In genomic region chr12:29050516-29051251, GRCm38 (mm10) we compare ENCODE assay signal across 12 mouse cellular contexts.
DNase-seq lines count a peak whose midpoint lies in the region; ATAC-seq and TF ChIP-seq lines count a peak whose summit lies in the region.
"Had no signal": no experiment of that assay in that cellular context is flagged by ENCODE, and none has a peak within 500 bp of the region (broad histone marks: within the 10 kb centered on the region; RNA-seq: fewer than 3 reads in every experiment).

No protein-coding gene starts in this region.

- peaks cover 26% of the 10 kb centered on the region for H3K4me1 ChIP-seq in heart, embryonic 13.5 days
- H3K4me1 ChIP-seq in lung, embryonic 14.5 days (ENCODE audit: insufficient read depth), result 0 out of 2 replicates have a peak, but pooled peaks cover 4% of the 10 kb centered on the region
- H3K4me1 ChIP-seq in lung, adult 2 months (ENCODE audit: control insufficient read depth, insufficient read depth, low read length), result no peaks in the 10 kb centered on the region
- H3K4me1 ChIP-seq in hindbrain, embryonic 12.5 days, result peaks cover 35% of the 10 kb centered on the region
- H3K4me1 ChIP-seq in neural tube, embryonic 13.5 days (replicated peaks), result peaks cover 51% of the 10 kb centered on the region

- WGBS in heart, embryonic 13.5 days, result 23% methylated on average over 8 of the region's 8 CpGs
- WGBS in lung, embryonic 14.5 days, result 24% methylated on average over 8 of the region's 8 CpGs
- WGBS in lung, adult 2 months, result 61% methylated on average over 8 of the region's 8 CpGs
- WGBS in hindbrain, embryonic 12.5 days, result 40% methylated on average over 8 of the region's 8 CpGs
- 18% methylated on average over 8 of the region's 8 CpGs for WGBS in neural tube, embryonic 13.5 days

- DNase-seq in heart, postnatal 10 days, result no peak
- peak; percentile 9 for DNase-seq in lung, embryonic 14.5 days
- no peak for DNase-seq in lung, adult 2 months
- DNase-seq in left cerebral cortex, adult 18-20 months (ENCODE audit: low spot score in 2 of 2), result no peak
- DNase-seq in urinary bladder, postnatal 4 days (ENCODE audit: low spot score in 2 of 2), result no peak
- DNase-seq: adrenal gland, postnatal 14 days; liver; lung, postnatal 36 days had no signal

- TF ChIP-seq POLR2A in lung, adult 2 months (IDR thresholded peaks at IDR 0.05; ENCODE audit: borderline replicate concordance, extremely low read depth, low read depth, low read length), result no peak

- ATAC-seq in heart, embryonic 13.5 days (ENCODE audit: extremely low read depth, insufficient number of reproducible peaks, low FRiP score, low TSS enrichment), result no peak
- ATAC-seq in lung, embryonic 14.5 days (ENCODE audit: insufficient read depth), result no peak
- ATAC-seq in hindbrain, embryonic 12.5 days (ENCODE audit: low FRiP score), result no peak
- ATAC-seq in neural tube, embryonic 13.5 days (ENCODE audit: low read depth), result no peak
- ATAC-seq: Patski had no signal

- H3K27me3 ChIP-seq in heart, embryonic 13.5 days (replicated peaks), result no peaks in the 10 kb centered on the region
- H3K27me3 ChIP-seq in lung, embryonic 14.5 days (ENCODE audit: insufficient read depth, low read length), result no peaks in the 10 kb centered on the region
- no peaks in the 10 kb centered on the region; the same call in 1 of the 2 replicates for H3K27me3 ChIP-seq in hindbrain, embryonic 12.5 days
- no peaks in the 10 kb centered on the region for H3K27me3 ChIP-seq in neural tube, embryonic 13.5 days
- H3K27me3 ChIP-seq: Patski had no signal

- TF ChIP-seq CTCF in lung, embryonic 14.5 days (IDR thresholded peaks at IDR 0.05; ENCODE audit: low read depth), result no peak
- no peak for TF ChIP-seq CTCF in lung, adult 2 months (IDR thresholded peaks at IDR 0.05; ENCODE audit: insufficient read depth, low read length)

- peak overlapping the region; percentile 43 for H3K27ac ChIP-seq in heart, embryonic 13.5 days (replicated peaks)
- H3K27ac ChIP-seq in lung, embryonic 14.5 days (ENCODE audit: low read depth), result no peak overlapping the region
- H3K27ac ChIP-seq in hindbrain, embryonic 12.5 days, result peak overlapping the region; percentile 68
- H3K27ac ChIP-seq in neural tube, embryonic 13.5 days (replicated peaks), result peak overlapping the region; percentile 66

- no peaks in the 10 kb centered on the region for H3K9me3 ChIP-seq in heart, embryonic 13.5 days
- H3K9me3 ChIP-seq in lung, embryonic 14.5 days (ENCODE audit: low read depth, low read length), result no peaks in the 10 kb centered on the region
- H3K9me3 ChIP-seq in hindbrain, embryonic 12.5 days (replicated peaks), result no peaks in the 10 kb centered on the region
- no peaks in the 10 kb centered on the region for H3K9me3 ChIP-seq in neural tube, embryonic 13.5 days

- no peaks in the 10 kb centered on the region for H3K36me3 ChIP-seq in heart, embryonic 13.5 days
- H3K36me3 ChIP-seq in lung, embryonic 14.5 days (ENCODE audit: insufficient read depth), result no peaks in the 10 kb centered on the region
- H3K36me3 ChIP-seq in hindbrain, embryonic 12.5 days, result no peaks in the 10 kb centered on the region
- no peaks in the 10 kb centered on the region for H3K36me3 ChIP-seq in neural tube, embryonic 13.5 days

- H3K9ac ChIP-seq in heart, embryonic 13.5 days, result no peak overlapping the region
- no peak overlapping the region for H3K9ac ChIP-seq in lung, embryonic 14.5 days
- H3K9ac ChIP-seq in hindbrain, embryonic 12.5 days, result no peak overlapping the region
- H3K9ac ChIP-seq in neural tube, embryonic 13.5 days, result no peak overlapping the region

- no peak overlapping the region for H3K4me3 ChIP-seq in heart, embryonic 13.5 days
- H3K4me3 ChIP-seq in lung, embryonic 14.5 days (ENCODE audit: low read depth, low read length), result no peak overlapping the region
- H3K4me3 ChIP-seq in lung, adult 2 months (replicated peaks; ENCODE audit: extremely low read depth, low read depth, low read length), result no peak overlapping the region
- H3K4me3 ChIP-seq in hindbrain, embryonic 12.5 days, result no peak overlapping the region
- no peak overlapping the region for H3K4me3 ChIP-seq in neural tube, embryonic 13.5 days

- intact Hi-C loops in heart, postnatal 10 days (cut with DNase I), result no loop called here

- H3K4me2 ChIP-seq in heart, embryonic 13.5 days, result no peak overlapping the region
- no peak overlapping the region for H3K4me2 ChIP-seq in lung, embryonic 14.5 days
- no peak overlapping the region for H3K4me2 ChIP-seq in hindbrain, embryonic 12.5 days (replicated peaks)
- no peak overlapping the region for H3K4me2 ChIP-seq in neural tube, embryonic 13.5 days
